Mouse (Mus musculus): ENCODE results near the gene Otub1. TPM values are rescaled to one million over a fixed set of nuclear protein-coding genes. Genes with fewer than 3 reads are reported as not detected.

The Otub1 gene
- total and polyA plus RNA-seq, 3 experiments = 102 to 139 (median 119) TPM

DNA sequence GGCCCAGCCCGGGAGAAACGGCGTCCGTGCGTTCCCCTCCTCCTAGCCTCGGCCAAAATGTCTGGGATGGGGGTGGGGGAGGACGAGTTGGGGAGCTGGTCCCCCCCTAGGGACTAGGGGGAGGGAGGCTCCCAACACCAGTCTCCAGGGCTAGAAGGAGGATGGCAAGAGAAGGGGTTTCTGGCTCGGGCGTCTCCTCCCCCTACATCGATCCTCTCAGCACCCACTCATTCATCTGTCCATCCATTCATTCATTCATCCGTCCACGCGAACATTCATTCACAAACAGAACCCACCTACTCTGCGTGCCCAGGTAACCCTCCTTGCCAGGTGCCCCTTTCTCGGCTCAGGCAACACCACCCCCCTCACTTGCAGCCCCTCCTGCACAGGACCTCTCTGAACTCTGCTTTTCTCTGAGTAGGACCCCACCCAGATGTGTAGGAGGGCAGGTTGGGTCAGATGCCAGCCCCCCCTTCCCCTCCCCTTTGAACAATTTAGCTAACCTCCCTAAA, 39.9 kb downstream of the Otub1 start:
- Histone ChIP-seq H3K36me3 (replicated peaks in 1 of 2; ENCODE audit: control insufficient read depth in 1 of 2, insufficient read depth in 1 of 2, low read length in 1 of 2) (no peaks in the 10 kb centered on the region), H3K9me3 (replicated peaks; ENCODE audit: low read length) (peaks cover 4% of the 10 kb centered on the region), H3K4me1 (ENCODE audit: control insufficient read depth in 1 of 2, insufficient read depth in 2 of 2) (peaks cover under 1 to 2% of the 10 kb centered on the region in 2 experiments; a peak in 2 of 4 replicates), H3K4me2 (ENCODE audit: insufficient read depth, low read depth, poor library complexity, severe bottlenecking) (no peak overlapping the region), H3K79me2 (replicated peaks; ENCODE audit: control insufficient read depth, extremely low read depth, insufficient read depth, poor library complexity, severe bottlenecking) (no peaks in the 10 kb centered on the region), H3K4me3 (replicated peaks in 1 of 3; ENCODE audit: low read depth in 2 of 3, low read length in 2 of 3, poor library complexity in 1 of 3) (no peak overlapping the region), H3K27ac (ENCODE audit: insufficient read depth, low read depth) (no peak overlapping the region), H3K9ac (ENCODE audit: insufficient read depth, low read depth) (no peak overlapping the region), H3K27me3 (replicated peaks) (peaks cover 81% of the 10 kb centered on the region)
- no peak for DNase-seq (ENCODE audit: extremely low read depth)
- dilution Hi-C loops (cut with MboI; ENCODE audit: extremely low pct_ligation_motif_present, extremely low pct_unique_long_range_greater_than_20kb, low sequenced_read_pairs) (no loop called here), in situ Hi-C loops (cut with MboI; ENCODE audit: low pct_ligation_motif_present, low pct_unique_long_range_greater_than_20kb, low sequenced_read_pairs) (no loop called here)
- TF ChIP-seq ZKSCAN1 (IDR thresholded peaks at IDR 0.05; ENCODE audit: borderline replicate concordance, low read depth, low read length) (no peak), RCOR1 (conservative IDR thresholded peaks at IDR 0.05; ENCODE audit: low read depth, low read length) (no peak), NRF1 (IDR thresholded peaks at IDR 0.05; ENCODE audit: low read depth, low read length) (no peak), POLR2AphosphoS2 (IDR thresholded peaks at IDR 0.05; ENCODE audit: low read depth, low read length) (no peak), ZNF384 (IDR thresholded peaks at IDR 0.05; ENCODE audit: low read depth, low read length) (no peak)

- Histone ChIP-seq H3K4me3 (replicated peaks in 1 of 3; ENCODE audit: low read depth in 2 of 3, low read length in 2 of 3, poor library complexity in 1 of 3) (no peak overlapping the region), H3K27ac (ENCODE audit: insufficient read depth, low read depth) (no peak overlapping the region), H3K9ac (ENCODE audit: insufficient read depth, low read depth) (no peak overlapping the region), H3K36me3 (replicated peaks in 1 of 2; ENCODE audit: control insufficient read depth in 1 of 2, insufficient read depth in 1 of 2, low read length in 1 of 2) (no peaks in the 10 kb centered on the region), H3K27me3 (replicated peaks) (peaks cover 82% of the 10 kb centered on the region), H3K79me2 (replicated peaks; ENCODE audit: control insufficient read depth, extremely low read depth, insufficient read depth, poor library complexity, severe bottlenecking) (no peaks in the 10 kb centered on the region), H3K9me3 (replicated peaks; ENCODE audit: low read length) (peaks cover 4% of the 10 kb centered on the region), H3K4me1 (ENCODE audit: control insufficient read depth in 1 of 2, insufficient read depth in 2 of 2) (no peaks in the 10 kb centered on the region), H3K4me2 (ENCODE audit: insufficient read depth, low read depth, poor library complexity, severe bottlenecking) (no peak overlapping the region)
- TF ChIP-seq JUN (IDR thresholded peaks at IDR 0.05; ENCODE audit: insufficient read depth, low read depth, low read length) (no peak), UBTF (IDR thresholded peaks at IDR 0.05; ENCODE audit: low read depth, low read length) (no peak), CTCF (conservative IDR thresholded peaks at IDR 0.05 in 1 of 2, IDR thresholded peaks at IDR 0.05 in 1 of 2; ENCODE audit: low read depth in 2 of 2, low read length in 2 of 2) (no peak), NRF1 (IDR thresholded peaks at IDR 0.05; ENCODE audit: low read depth, low read length) (no peak), KAT2A (IDR thresholded peaks at IDR 0.05; ENCODE audit: insufficient replicate concordance, low read length) (no peak)
- dilution Hi-C loops (cut with MboI; ENCODE audit: extremely low pct_ligation_motif_present, extremely low pct_unique_long_range_greater_than_20kb, low sequenced_read_pairs) (no loop called here), in situ Hi-C loops (cut with MboI; ENCODE audit: low pct_ligation_motif_present, low pct_unique_long_range_greater_than_20kb, low sequenced_read_pairs) (no loop called here)
- no peak for DNase-seq (ENCODE audit: extremely low read depth)
Observed at GRCm38 (mm10) chr19:7165509-7166199, 40.5 kb downstream of the Otub1 start.

- Histone ChIP-seq H3K36me3 (replicated peaks in 1 of 2; ENCODE audit: control insufficient read depth in 1 of 2, insufficient read depth in 1 of 2, low read length in 1 of 2) (no peaks in the 10 kb centered on the region), H3K4me3 (replicated peaks in 1 of 3; ENCODE audit: low read depth in 2 of 3, low read length in 2 of 3, poor library complexity in 1 of 3) (no peak overlapping the region), H3K4me1 (ENCODE audit: control insufficient read depth in 1 of 2, insufficient read depth in 2 of 2) (no peaks in the 10 kb centered on the region), H3K9me3 (replicated peaks; ENCODE audit: low read length) (peaks cover 4% of the 10 kb centered on the region), H3K9ac (ENCODE audit: insufficient read depth, low read depth) (no peak overlapping the region), H3K79me2 (replicated peaks; ENCODE audit: control insufficient read depth, extremely low read depth, insufficient read depth, poor library complexity, severe bottlenecking) (no peaks in the 10 kb centered on the region), H3K4me2 (ENCODE audit: insufficient read depth, low read depth, poor library complexity, severe bottlenecking) (no peak overlapping the region), H3K27ac (ENCODE audit: insufficient read depth, low read depth) (no peak overlapping the region), H3K27me3 (replicated peaks) (peaks cover 83% of the 10 kb centered on the region)
- dilution Hi-C loops (cut with MboI; ENCODE audit: extremely low pct_ligation_motif_present, extremely low pct_unique_long_range_greater_than_20kb, low sequenced_read_pairs) (no loop called here), in situ Hi-C loops (cut with MboI; ENCODE audit: low pct_ligation_motif_present, low pct_unique_long_range_greater_than_20kb, low sequenced_read_pairs) (no loop called here)
- no peak for DNase-seq (ENCODE audit: extremely low read depth)
- TF ChIP-seq CHD1 (IDR thresholded peaks at IDR 0.05; ENCODE audit: low read depth, low read length) = no peak
- no peak for TF ChIP-seq MAFK (IDR thresholded peaks at IDR 0.05; ENCODE audit: insufficient replicate concordance, low read length)
- TF ChIP-seq POLR2A (IDR thresholded peaks at IDR 0.05; ENCODE audit: low read depth, low read length) = no peak
- no peak for TF ChIP-seq JUN (IDR thresholded peaks at IDR 0.05; ENCODE audit: insufficient read depth, low read depth, low read length)
- no peak for TF ChIP-seq MYC (IDR thresholded peaks at IDR 0.05; ENCODE audit: low read depth, low read length)
- no peak for TF ChIP-seq UBTF (IDR thresholded peaks at IDR 0.05; ENCODE audit: low read depth, low read length)
- TF ChIP-seq MXI1 (IDR thresholded peaks at IDR 0.05; ENCODE audit: low read depth, low read length) = no peak
- no peak for TF ChIP-seq NRF1 (IDR thresholded peaks at IDR 0.05; ENCODE audit: low read depth, low read length)
- TF ChIP-seq RCOR1 (conservative IDR thresholded peaks at IDR 0.05; ENCODE audit: low read depth, low read length) = no peak
- no peak for TF ChIP-seq TCF12 (IDR thresholded peaks at IDR 0.05; ENCODE audit: low read depth, low read length)
- no peak for TF ChIP-seq RAD21 (IDR thresholded peaks at IDR 0.05; ENCODE audit: low read depth, low read length)
- TF ChIP-seq ZC3H11A (IDR thresholded peaks at IDR 0.05; ENCODE audit: low read depth, low read length) = no peak
- TF ChIP-seq MEF2A (IDR thresholded peaks at IDR 0.05; ENCODE audit: borderline replicate concordance, low read depth, low read length) = no peak
- no peak for TF ChIP-seq ZMIZ1 (IDR thresholded peaks at IDR 0.05; ENCODE audit: low read depth, low read length)
- TF ChIP-seq HCFC1 (IDR thresholded peaks at IDR 0.05; ENCODE audit: low read depth, low read length) = no peak
- TF ChIP-seq SMC3 (IDR thresholded peaks at IDR 0.05; ENCODE audit: low read depth, low read length) = no peak
- TF ChIP-seq MAZ (IDR thresholded peaks at IDR 0.05; ENCODE audit: low read depth, low read length) = no peak
- TF ChIP-seq ETS1 (conservative IDR thresholded peaks at IDR 0.05; ENCODE audit: low read depth, low read length) = no peak
Observed at GRCm38 (mm10) chr19:7164820-7165323, 41.2 kb downstream of the Otub1 start.

Data from CH12.LX (cell line).